Mouse (Mus musculus) erythroid progenitor cell, adult 5-6 weeks (primary cell): ENCODE measurements around the gene Ambra1. TPM values are rescaled to one million over a fixed set of nuclear protein-coding genes. Genes with fewer than 3 reads are reported as not detected.

Source experiments
- ATAC-seq: replicated peaks from 2 replicates; pipeline ENCODE4 v1.8.0; 2016; ENCODE audit warnings: moderate number of reproducible peaks, mild to moderate bottlenecking, moderate TSS enrichment, inconsistent platforms; ENCODE audit not compliant: poor library complexity, low FRiP score, severe bottlenecking
- total RNA-seq, 2 experiments: library from RNA; stranded (forward) in 1 of 2; stranded (reverse) in 1 of 2; fragments of 150-400 nt in 1 of 2; fragments of 186-747, 209-891 nt in 1 of 2; gene quantifications; 2 replicates each; pipeline versions ENCODE4 v1.2.3 to v1.2.4; 2015 to 2017; ENCODE audit warnings: low replicate concordance in 2 of 2

Gene Ambra1
- total RNA-seq, 2 experiments from 2014 or later, result 19.7 to 20.7 TPM

DNA sequence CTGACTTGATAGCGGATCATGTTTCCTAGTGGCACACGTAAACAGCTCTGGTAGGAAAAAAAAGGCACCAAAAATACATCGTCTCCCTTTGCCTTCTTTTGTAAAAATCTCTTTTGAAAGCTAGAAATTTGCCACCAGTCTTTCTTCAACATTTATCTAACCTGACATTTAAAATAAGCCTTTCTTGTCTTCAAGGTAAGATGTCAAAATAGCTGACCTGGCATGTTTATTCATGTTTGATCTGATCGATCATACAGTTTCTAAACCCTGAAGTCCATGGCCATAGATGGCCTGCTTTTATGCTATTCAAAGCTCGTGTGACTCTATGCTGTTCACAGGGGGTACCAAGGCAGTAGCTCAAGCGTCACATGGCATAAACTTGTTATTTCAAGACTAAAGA is 124.6 kb downstream of the Ambra1 start:
- ATAC-seq, result no peak

DNA sequence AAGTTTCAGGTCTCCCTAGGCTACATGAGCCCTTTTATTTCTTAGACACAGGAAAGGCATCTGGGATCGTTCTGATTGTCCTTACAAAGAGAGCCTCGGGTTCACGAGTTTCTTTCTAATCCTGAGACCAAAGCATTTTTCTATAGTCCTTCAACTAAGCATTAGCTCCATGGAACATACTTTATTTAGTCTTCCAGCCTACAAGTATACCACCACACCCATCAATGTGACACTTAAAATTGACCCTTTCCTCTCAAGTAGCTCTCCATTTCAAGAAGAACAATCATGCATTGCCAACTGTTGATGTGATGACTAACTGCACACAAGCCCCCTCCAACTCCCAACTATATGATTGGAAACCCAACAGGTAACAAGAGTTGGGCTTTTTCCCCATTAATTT is 127.0 kb downstream of the Ambra1 start:
- ATAC-seq, result no peak

DNA sequence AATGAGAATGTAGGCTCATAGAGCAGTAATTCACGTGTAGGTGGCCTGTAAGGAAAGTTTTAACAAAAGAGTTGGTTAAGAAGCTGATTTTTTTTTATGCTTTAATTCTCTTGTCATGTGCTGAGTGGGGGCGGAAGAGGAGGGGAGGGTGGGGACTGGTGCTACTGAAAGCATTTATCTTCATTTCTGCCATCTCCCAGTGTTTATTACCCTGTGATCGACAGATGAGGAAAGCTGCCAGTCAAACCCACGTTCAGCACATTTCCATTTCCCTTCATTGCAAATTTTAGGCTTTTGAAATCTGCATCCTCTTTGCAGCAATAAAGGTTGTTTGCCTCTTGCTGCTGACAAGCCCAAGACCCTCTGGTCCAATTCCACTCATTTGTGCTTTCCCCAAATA is 129.5 kb downstream of the Ambra1 start:
- ATAC-seq, result no peak

DNA sequence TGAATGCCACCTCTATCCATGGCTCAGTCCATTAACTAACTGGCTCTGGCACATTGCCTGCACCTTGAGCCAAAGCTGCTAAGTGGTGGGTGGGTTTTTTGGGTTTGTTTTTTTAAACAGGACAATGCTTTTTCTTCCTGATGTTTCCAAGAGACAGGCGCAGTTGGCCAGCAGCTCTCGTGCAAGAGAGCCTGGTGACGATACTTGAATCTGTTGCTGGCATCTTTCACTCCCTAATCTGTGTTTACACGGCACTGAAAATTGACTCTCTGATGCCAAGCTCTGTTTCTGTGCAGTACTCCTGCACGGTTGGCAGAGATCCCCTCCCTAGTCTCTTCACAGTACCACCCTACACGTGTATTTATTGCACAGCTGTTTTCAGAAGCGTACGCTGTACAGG is 140.8 kb downstream of the Ambra1 start:
- ATAC-seq, result no peak

DNA sequence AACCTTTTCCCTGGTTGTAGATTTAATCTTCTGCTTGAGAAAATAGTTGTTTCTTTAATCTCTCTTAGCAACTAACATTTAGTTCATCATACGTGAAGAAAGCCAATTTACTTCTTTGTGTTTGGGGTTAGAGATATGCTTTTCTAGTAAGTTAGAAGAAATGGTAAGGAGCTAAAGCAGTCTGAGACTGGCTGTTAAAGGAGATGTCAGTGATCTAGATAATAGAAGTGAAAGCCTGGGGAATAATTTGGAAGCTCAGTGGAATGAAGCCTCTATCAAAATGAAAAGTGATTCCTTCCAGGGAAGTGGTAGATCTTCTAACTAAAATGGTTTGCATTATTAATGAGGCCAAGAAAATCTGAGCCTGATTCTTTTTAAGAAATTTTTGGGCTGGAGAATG is 141.3 kb downstream of the Ambra1 start:
- ATAC-seq, result no peak

DNA sequence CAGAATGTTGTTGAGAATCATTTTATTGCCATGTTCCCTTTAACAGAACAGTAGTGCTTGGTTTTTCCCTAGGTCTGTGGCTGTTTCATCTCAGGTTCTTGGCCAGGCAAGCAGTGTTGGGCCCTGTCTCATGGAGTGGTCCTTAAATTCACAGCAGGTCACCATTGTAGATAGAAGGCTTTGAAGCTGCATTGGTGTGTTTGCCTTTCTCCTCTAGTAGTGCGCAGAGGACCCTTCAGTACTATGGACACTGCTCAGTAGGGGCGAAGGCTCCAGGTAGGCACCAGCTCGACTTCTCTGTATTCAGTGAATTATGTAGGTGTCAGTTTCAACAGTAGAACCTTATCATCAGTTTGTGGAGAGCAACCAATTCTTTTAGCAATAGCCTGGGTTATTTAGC is 142.7 kb downstream of the Ambra1 start:
- no peak for ATAC-seq

DNA sequence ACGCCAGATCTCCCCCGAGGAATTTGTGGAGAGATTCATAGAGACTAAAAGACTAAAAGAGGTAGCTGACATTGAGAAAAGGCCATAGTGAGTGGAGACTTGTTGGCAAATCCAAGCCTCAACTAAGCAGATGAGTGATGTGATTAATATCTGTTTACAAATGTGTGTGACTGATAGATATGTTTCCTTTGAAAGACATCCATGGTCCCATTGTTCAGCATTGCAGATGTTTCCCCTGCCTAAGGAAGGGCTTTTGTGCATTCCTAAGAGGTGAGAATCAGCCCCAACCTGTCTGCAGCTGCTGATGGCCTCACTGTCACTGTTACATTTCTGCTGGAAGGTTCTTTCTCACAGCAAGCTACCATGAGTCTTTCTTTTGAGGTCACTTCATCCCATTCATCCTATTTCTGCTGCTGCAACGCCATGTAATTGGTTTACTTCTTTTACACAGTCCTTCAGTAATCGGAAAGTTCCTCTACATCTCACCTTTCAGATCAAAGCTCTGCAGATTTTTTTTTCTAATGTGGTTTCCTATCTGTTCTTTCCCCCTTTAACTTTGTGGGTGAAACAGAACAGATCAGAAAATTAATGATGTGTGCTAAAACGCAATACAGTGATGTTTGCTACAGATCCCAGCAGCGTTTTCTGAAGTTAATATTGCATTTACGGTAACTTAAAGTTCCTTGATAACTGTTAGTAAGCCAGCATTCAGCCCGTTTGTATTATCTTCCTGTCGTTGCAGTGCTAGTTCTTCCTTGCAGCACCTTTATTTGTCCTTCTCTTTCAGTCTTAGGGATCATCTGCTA is 146.3 kb downstream of the Ambra1 start:
- ATAC-seq, result no peak

DNA sequence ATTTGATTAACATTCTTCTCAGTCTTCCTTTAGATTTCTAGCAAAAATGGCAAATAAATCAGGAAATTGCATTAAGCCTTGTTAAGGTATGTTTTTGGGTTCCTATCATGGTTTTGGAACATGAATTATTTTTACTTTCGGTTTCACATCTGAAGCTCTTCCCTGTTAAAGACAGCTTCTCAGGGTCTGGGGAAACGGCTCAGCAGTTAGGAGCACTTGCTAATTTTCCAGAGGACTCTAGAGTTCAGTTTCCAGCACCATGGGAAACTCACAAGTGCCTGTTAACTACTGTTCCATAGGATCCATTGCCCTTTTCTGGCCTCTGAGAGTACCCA is 146.8 kb downstream of the Ambra1 start:
- no peak for ATAC-seq

DNA sequence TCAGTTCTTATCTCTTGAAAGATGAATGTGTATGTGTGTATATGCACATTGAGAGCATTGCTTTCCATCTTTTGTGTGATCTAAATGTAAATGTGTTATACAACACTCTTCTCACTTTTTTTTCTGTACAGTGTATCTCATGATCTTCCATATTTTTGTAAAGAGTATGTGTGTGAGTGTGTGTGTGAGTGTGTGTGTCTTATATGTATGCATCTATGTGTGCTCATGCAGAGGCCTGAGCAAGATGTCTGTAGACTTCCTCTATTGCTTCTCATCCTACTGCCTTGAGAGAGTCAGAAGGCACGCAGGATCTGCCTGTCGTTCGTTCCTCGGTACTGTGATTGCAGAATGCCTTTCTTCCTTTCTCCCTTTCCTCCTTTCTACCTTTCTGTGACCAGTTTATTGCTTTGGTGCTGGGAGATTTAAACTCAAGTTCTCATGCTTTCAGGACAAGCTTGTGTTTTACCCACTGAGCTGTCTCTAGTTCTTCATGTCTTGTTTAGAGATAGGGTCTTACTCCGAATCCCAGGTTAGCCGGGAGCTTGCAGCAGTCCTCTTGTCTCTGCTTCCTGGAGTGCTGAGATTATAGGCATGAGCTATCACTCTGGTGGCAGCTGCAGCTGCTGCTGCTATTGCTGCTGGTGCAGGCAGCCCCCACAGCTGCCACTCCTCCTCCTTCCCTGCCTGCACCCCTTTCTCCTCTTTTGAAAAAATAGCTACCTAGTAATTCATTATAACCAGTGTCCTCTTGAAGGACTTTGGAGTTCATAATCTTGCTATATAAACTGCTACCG is 148.7 kb downstream of the Ambra1 start:
- no peak for ATAC-seq

DNA sequence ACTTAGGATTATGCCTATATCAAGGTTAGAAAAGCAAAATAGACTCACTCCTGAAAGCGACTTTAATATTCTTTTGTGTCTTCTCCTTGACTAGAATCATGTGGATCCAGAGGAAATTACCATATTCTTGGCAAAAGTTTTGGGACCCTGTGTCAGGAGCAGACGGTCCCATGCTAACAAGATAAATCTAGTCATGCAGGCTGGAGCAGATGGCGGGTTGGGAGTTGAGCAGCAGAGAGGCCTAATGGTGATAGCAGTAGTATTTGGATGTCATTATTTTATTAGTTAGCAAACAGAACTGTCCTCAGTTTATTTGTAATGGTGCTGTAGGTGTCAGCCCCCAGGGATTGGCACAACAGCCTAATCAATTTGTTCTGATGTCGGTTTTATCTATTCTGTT is 154.0 kb downstream of the Ambra1 start:
- no peak for ATAC-seq

DNA sequence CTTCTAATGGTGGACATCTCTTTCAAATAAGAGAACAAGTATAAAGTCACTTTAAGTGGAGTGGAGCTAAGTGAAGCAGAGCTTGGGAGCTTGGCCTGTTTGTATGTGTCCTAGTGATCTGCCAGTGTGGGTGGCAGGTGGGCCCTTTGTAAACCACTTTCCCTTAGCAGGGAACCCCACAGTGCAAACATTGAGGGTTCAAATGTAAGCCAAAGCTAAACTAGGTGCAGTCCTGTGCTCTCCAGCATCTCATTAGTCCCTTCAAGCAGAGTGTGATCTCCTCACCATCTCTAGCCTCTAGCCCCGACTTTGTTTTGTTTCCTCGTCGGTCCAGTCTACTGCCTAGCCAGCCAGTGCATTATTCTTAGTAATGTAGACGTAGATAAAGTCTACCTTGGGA is 154.7 kb downstream of the Ambra1 start:
- no peak for ATAC-seq

DNA sequence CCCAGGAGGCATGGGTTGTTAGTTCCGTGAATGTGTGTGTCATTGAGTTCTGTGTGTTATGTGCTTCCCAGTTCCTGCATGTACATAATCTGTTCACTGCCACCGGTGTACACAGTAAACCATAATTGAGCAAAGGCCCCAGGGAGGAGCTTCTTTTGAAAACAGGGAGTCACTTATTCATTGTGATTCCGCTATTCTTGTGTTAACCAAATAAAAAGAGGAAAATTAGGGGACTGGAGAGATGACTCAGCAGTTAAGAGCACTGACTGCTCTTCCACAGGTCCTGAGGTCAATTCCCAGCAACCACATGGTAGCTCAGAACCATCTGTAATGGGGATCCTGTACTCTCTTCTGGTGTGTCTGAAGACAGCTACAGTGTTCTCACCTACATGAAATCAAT is 164.8 kb downstream of the Ambra1 start:
- ATAC-seq, result no peak

DNA sequence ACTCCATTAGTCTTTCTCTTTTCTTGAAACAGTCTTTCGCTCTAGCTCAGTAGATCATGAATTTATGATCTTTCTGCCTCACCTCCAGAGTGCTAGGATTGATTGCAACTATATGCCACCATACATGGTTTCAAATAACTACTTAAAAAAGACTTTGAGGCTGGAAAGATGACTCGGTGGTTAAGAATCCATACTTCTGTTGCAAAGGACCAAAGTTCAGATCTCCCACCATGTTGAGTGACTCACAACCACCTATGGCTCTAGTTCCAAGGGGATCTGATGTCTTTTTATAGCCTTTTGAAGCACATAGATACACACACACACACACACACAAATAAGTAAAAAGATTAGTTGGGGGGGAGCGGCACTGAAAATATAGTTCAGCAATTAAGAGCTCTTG is 165.5 kb downstream of the Ambra1 start:
- ATAC-seq, result no peak

DNA sequence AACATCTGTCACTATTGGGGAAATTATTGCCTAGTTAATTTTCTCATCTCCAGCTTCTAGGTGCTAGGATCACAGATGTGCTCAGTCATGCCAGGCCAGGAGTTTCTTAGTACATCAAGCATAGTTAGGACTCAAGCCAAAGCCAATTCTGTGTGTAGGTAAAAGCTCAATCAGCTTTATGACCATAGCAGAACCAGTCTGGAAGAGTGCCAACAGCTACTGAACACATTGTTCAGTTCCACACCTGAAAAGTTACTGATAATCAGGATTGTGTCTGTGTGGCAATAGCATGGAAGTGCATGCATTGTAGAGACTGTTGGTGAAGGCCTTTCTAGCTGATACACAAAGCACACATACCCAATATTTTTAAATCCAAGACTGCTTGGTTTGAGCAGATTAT is 168.0 kb downstream of the Ambra1 start:
- no peak for ATAC-seq

DNA sequence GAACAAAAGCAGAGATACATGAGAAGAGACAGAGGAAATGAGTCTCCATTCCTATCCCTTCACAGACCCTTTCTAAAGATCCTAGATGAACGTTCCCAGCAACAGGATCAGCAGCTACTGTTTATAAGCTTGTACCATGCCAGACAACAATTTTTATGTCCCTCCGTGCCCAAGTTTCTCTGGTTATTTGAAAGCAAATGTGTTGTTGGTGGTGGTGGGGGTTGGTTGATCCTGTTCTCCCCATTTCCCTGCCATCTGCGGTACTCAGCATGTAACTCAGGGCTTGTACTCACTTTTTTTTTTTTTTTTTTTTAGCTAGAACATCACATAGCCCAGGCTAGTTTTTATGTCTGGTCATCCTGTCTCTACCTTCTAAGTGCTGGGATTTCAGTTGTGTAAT is 169.2 kb downstream of the Ambra1 start:
- no peak for ATAC-seq

DNA sequence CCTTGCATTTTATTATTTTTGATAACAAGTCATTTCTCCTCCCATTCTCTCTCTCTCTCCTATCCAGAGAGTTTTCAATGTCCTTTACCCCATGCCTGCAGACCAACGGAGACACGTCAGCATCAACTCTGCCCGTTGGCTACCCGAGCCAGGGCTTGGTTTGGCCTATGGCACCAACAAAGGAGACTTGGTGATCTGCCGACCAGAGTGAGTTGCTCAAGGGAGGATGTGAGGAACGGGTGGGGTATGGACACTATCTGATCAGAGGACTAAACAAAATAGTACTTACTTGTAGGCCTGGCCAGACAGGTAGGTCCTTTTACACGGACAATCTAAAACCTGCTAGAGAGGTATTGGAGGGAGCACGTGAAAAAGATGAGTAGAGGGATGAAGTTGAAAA is 170.5 kb downstream of the Ambra1 start:
- no peak for ATAC-seq

DNA sequence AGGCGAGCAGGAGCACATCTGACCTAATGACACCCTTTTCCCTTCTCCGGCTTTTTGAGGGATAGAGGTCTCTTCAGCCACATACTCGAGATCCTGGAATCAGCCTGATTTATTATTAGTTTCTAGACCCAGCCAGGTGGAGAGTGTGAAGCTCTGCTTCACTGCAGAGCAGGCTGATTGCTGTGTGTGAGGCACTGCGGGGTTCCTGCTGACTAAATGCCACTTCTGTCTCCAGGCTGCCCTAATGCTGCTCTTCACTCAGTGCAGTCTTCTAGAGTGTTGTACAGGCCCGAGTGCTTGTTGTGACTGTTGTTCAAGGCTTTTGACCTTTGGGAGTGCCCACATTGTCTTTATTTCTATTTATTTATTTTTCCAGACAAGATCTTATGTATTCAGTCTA is 172.4 kb downstream of the Ambra1 start:
- ATAC-seq, result no peak

DNA sequence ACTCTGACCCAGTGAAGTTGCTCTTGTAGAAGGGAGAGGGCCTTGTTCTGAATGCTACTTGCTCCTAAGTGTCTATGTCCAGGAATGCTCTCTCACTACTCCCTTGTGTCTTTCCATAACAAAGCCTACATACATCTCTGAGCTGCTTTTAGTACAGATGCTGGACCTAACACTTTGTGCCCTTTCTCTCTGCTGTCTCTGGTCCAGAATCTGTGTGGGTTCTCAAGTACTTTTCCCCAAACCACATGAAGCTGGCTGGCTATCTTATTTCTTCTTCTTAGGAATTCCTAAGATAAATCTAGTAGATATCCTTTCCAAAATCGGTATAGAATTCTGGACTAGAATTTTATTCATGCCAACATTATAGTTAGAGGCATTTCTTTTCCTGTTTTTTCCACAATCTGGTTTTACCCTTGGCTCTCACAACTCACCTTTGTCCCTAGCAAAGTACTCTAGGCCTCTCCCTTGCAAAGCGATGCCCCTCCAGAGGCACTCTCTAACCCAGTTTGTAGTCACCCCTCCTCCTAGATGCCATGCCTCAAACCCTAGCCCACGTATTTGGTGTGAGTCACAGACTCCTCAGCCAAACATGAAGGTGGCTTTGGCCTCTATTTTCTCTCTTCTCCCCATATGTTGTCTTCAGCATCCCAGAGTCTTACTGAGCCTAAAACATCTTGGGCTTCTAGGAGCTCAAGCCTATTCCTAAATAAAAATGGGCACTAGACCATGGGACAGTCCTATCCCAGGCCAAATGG is 173.4 kb downstream of the Ambra1 start:
- no peak for ATAC-seq

DNA sequence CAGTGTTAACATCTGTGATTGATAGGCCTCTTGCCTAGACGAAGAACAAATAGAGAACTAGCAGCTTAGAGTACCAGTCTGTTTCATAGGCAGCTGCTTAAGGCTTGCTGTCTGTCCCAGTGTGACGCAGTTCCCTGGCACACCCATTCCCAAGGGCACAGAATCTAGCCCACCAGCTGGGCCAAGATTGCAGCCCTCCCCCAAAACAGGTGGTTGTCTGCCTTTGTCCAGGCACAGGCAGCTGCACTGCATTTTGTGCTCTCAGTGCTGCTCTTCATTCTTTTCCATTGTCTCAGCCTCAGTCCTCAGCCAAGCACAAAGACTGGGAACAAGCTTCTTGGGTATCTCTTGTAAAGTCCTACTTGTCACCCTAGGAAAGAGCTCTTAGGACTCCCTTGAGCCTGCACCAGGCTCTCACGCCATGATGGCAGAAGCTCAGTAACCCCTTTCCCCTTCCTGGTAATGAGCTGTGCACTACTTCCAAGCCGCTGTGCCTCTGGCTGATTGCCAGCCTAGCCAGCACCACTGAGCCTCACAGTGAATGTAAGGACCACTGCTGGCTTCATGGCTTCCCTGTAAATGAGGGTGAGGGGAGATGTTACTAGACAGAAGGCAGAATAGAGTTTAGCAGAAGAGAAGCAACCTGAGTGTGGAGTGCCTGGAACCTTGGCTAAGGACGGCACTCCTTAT is 174.8 kb downstream of the Ambra1 start:
- ATAC-seq, result no peak

DNA sequence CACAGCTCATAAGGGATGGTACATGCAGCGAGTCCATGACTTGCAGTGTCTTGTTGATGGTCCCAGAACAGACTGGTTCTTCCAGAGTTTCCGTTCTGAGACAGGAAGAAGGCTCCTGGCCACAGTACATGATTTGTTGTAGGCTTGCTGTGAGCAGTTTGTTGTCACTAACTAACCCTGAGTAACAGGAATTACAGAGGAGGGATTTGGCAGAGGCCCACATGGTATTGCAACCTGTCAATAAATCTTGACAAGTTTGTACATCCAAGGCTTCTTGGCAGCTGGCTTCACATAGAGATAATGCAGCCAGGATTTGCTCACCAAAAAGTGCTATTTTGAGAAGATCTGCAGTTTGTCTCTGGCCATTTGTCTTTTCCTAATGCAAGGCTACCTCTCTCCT is 176.2 kb downstream of the Ambra1 start:
- no peak for ATAC-seq
